Mouse (Mus musculus) granulocyte monocyte progenitor cell, adult 5-6 weeks (primary cell): ENCODE measurements around the gene Chrne. TPM values are rescaled to one million over a fixed set of nuclear protein-coding genes. Genes with fewer than 3 reads are reported as not detected.
A peak's percentile ranks its signal among the peaks of the same experiment; 100 is the strongest.
"Not testable (repeated sequence)": the region's sequence is repeated elsewhere in the genome, so short reads cannot be mapped to it uniquely, and the experiment has no call there.

ENCODE experiments used
- ATAC-seq: replicated peaks from 2 replicates; pipeline ENCODE4 v1.8.0; 2016; ENCODE audit warnings: mild to moderate bottlenecking, moderate TSS enrichment, inconsistent platforms; ENCODE audit not compliant: poor library complexity, severe bottlenecking
- total RNA-seq, 2 experiments: library from RNA; stranded (forward) in 1 of 2; stranded (reverse) in 1 of 2; fragments of 200-712, 200-1000 nt in 1 of 2; fragments of >200 nt in 1 of 2; fragmentation: Nextera tagmentation in 1 of 2; gene quantifications; 2 replicates each; pipeline ENCODE4 v1.2.3; 2014 to 2017

Chrne gene
- total RNA-seq, 2 experiments from 2014 or later: not detected

GRCm38 (mm10) chr11:70594253-70594989 lies 24.6 kb downstream of the Chrne start:
- ATAC-seq: no peak

GRCm38 (mm10) chr11:70591733-70592132 lies 27.3 kb downstream of the Chrne start:
- no peak for ATAC-seq

- peak; percentile 31; the same call in 1 of the 2 replicates for ATAC-seq
Observed at GRCm38 (mm10) chr11:70586954-70587353, 32.1 kb downstream of the Chrne start.

GRCm38 (mm10) chr11:70586261-70586660 lies 32.8 kb downstream of the Chrne start:
- no peak for ATAC-seq

DNA sequence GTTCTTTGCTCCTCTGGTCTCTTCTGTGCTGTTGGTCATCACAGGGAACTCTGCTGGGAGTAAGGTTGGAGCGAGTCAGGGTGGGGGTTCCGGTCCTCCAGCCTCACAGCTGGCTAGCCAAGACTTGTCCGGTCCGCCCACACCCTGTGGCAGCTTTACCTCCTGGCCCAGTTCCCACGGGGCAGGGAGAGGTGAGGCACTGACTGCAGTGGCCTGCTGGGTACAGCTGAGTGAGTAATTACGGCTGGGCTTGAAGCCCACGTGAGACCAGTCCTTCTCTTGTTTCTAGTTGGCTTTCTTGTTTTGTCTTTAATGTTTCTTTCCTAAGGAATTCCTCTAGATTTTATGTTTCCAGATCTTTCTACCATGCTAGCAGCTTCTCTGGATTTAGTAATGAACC lies 33.6 kb downstream of the Chrne start:
- 0 out of 2 replicates have a peak, but pooled peaks have one; percentile 12 for ATAC-seq

DNA sequence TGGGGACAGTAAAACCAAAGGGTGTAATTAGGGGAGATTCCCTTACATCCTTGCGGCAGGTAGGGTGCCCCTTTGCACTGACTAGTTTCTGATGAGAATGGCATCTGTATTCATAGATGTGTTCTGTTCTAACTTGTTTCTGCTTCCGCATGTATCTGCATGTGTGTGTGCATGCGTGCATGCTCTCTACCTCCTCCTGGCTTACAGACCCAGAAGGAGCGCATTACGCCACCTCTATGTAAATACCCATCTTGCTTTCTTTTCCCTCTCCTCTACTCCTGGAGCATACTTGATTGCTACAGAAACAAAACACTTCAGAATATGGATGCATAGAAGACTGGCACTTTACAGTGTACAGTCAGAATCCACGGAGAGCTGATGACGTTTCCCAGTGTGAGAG lies 35.2 kb downstream of the Chrne start:
- no peak for ATAC-seq

DNA sequence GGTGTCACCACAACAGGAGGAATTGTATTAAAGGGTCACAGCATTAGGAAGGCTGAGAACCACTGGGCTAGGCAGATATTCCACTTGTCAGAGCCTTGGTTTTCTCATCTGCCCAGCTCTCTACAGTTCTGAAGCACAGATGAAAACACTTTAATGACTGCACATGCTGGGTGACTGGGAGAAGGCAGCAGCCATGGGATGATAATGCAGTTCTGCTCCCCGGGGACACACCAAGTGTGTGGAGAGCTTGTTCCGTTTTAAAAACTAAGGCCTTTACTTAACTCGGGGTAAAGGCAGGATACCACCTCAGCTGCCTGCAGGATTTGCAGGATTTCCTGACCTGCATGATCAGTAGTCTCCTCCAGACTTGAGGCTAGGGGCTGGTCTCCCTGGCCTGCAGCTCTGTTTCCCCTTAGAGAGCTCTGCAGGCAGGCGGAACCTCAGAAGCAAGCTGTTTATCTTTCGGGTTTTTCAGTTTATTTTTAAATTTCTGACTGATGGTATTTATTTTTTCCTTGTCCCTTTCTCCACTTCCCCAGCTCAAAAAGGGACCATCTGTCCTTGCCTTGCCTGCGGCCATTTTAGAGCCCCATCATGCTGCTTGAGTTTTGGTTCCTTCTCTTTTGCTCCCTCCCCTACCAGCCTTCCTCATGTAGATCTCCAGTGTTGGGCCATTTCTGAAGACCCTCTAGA lies 35.8 kb downstream of the Chrne start:
- ATAC-seq: 0 out of 2 replicates have a peak, but pooled peaks have one; percentile 21

DNA sequence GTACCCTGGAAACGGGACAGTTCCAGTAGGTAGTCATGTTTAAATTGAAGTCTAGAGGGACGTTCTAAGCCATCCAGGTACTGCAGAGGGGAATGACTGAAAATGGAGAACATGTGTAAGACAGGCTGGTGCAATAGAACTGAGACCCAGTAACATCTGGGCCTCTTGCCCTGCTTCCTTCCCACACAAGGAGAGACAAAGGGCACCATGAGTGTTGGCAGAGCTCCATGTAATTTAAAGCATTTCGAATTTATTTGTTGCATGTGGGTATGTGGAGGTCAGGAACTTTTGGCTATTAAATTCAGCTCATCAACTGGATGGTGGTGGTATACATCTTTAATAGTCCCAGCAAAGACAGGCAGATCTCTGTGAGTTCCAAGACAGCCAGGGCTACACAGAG lies 36.8 kb downstream of the Chrne start:
- no peak for ATAC-seq

DNA sequence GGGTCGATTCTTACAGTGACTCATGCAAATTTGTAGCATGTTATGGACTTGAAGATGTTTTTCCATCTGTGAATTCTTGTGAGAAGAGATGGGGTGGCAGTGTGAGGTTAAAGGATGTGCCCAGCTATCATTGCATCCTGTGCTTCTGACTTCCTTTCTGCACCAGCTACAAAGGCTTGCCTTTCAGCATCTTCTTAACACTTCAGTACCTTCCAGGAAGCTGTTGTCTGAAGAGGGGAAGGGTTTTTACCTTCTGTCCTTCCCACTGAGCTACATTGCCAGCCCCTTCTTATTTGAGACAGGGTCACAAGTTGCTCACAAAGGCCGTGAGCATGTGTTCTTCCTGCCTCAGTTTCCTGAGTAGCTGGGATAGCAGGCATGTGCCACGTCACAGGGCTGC lies 38.1 kb downstream of the Chrne start:
- no peak for ATAC-seq

- peak; percentile 53 for ATAC-seq
Observed at GRCm38 (mm10) chr11:70580358-70580720, 38.7 kb downstream of the Chrne start.

DNA sequence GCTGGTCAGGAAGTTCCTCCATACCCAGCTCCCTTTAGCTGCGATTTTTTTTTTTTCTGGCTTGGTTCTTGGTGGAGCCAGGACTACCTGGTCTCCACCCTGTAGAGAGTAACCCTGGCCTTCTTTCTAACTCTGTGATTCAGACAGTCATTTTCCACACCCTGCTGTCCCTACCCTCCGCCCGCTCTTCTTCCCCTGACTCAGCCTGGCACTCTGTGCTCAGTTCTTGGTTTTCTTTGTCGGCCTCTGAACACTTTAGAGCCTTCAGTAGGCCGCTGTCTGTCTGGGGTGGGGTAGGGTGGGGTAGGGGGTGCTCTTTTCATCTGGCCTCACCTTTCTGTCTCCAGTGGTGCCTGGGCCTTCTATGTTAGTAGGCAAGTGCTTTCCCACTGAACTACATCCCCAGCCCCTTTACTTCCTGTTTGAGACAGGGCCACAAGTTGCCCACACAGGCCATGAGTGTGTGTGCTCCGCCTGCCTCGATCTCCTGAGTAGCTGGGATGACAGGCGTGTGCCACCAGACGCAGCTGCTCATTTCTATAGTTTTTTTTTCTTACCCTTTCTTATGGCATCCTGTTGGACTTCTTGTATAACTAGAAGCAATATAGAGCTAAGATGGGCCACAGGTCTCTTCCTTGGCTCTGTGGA lies 39.2 kb downstream of the Chrne start:
- ATAC-seq: peak; percentile 60

DNA sequence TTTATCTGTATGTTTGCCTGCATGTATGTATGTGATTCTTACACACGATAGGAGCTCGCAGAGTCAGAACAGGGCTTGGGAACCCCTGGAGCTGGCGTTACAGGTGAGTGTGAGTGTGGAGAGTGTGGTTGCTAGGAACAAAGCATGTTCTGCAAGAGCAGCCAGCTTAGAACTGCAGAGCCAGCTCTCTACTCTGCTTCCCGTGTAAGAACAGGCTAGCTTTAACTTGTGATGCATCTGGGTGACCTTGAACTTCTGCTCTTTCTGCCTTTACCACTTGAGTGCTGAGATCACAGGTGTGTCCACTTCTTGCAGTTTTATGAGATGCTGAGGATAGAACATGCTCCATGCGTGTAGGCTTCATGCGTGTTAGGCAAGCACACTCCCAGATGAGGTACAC lies 40.1 kb downstream of the Chrne start:
- ATAC-seq: no peak

DNA sequence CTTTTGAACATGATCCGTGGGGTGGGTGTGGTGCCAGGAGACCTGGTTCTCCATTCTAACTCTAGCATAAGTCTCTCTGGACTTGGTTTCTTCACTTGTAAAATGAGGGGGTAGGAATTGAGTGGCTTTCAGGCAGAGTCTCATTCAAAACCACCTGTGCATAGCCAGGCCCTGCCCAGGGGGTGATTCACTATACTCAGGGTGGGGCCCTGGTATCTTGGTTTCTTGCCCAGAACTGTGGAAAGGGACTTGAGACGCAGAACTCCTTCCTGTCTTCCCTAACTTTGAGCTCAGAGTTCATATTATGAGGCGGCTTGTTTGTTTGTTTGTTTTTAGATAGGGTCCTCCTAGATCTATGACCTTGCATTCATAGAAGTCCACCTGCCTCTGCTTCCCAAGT lies 41.8 kb downstream of the Chrne start:
- no peak for ATAC-seq

DNA sequence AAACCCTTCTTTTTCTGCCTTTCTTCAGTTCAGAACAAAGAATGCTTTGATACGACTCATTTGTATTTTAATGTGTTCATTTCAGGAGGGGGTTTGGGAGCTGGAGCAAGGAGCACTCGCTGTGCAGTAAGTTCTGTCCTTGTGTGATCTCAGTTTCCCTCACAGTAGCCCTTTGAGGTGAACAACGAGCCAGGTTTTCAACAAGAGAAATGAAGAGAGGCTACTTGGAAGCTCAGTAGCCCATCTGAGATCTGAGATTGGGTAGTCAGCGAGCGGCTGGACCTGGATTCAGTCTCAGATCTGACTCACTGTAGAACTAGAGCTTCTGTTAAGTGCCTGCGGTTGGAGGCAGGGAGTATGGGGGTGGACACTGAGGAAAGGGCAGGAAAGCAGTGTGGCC lies 45.1 kb downstream of the Chrne start:
- no peak for ATAC-seq

DNA sequence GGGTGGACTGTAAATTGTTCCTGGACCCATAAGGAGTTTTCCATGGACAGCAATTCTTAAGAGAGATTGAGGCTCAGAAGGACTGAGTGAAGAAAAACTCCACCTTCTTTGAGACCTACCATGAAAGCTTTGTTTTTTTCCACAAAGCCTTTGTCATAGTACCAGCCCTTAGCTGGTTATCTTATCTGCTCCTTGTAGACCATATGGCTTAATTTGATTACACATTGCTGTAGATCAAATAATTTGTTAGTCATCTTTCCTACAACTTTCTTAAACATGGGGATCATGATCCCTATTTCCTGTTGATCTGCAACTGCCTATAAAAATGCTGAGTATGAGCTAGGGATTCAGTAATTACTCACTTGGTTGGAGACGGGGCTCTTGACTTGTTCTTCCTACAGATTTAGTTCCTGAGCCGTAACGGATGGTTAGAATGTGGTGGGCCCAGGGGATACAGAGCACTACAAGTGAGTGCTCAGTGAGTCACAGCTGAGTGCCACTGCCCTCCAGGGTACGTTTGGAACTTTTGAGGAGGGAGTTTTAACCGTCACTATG lies 46.6 kb downstream of the Chrne start:
- ATAC-seq: no peak

GRCm38 (mm10) chr11:70571641-70572040 lies 47.4 kb downstream of the Chrne start:
- no peak for ATAC-seq

DNA sequence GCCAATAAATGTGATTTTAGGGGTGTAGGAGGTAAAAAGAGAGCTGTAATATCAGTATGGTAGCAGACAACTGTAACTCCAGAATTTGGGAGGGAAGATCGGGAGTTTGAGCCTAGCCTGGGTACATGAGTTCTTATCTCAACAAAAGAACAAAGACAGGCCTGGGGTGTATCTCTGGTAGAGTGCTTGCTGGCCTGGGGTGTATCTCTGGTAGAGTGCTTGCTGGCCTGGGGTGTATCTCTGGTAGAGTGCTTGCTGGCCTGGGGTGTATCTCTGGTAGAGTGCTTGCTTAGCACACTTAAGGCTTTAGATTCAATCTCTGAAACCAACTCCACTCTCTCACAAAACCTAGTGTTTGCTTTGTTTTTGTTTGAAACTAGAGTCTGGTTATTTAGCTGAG lies 48.4 kb downstream of the Chrne start:
- not testable (repeated sequence) for ATAC-seq

GRCm38 (mm10) chr11:70566586-70566985 lies 52.4 kb downstream of the Chrne start:
- no peak for ATAC-seq
